Mouse (Mus musculus) limb, embryonic 13.5 days (tissue): ENCODE measurements around the gene Tmem86b. TPM values are rescaled to one million over a fixed set of nuclear protein-coding genes. Genes with fewer than 3 reads are reported as not detected.

Experiments used
- ATAC-seq: fragments of 200-750 bp; cut with Nextera tagmentation; 2 replicates; pipeline ENCODE4 v1.8.0; 2017; ENCODE audit warnings: low read depth, moderate number of reproducible peaks, moderate TSS enrichment; ENCODE audit not compliant: low FRiP score
- H3K27ac ChIP-seq: fragments of 300-500 bp; sonication (generic); 2 replicates; pipeline ENCODE4 v1.5.1; 2015; ENCODE audit warnings: inconsistent platforms, mild to moderate bottlenecking, moderate library complexity
- H3K27me3 ChIP-seq: fragments of 300-500 bp; sonication (generic); 2 replicates; pipeline ENCODE4 v1.6.1; 2015; ENCODE audit warnings: mild to moderate bottlenecking, inconsistent platforms
- H3K36me3 ChIP-seq: fragments of 300-500 bp; sonication (generic); 2 replicates; pipeline ENCODE4 v1.6.1; 2015; ENCODE audit warnings: inconsistent platforms, mild to moderate bottlenecking, moderate library complexity
- H3K4me1 ChIP-seq: fragments of 300-500 bp; sonication (generic); 2 replicates; pipeline ENCODE4 v1.6.1; 2015; ENCODE audit warnings: inconsistent platforms
- H3K4me2 ChIP-seq: fragments of 300-500 bp; sonication (generic); replicated peaks from 2 replicates; pipeline ENCODE4 v1.6.1; 2015; ENCODE audit warnings: inconsistent platforms, mild to moderate bottlenecking, moderate library complexity
- H3K4me3 ChIP-seq: fragments of 300-500 bp; sonication (generic); 2 replicates; pipeline ENCODE4 v1.5.1; 2015; ENCODE audit warnings: moderate library complexity, mild to moderate bottlenecking, inconsistent platforms
- H3K9ac ChIP-seq: fragments of 300-500 bp; sonication (generic); 2 replicates; pipeline ENCODE4 v1.6.1; 2015; ENCODE audit warnings: mild to moderate bottlenecking, inconsistent platforms
- H3K9me3 ChIP-seq: fragments of 300-500 bp; sonication (generic); 2 replicates; pipeline ENCODE4 v1.6.1; 2016; ENCODE audit warnings: inconsistent platforms
- WGBS: fragments of 180-500 bp; shearing (Covaris S2); methylation state at CpG from one replicate; pipeline ENCODE4 v1.1.7; 2015; 5-methylcytosine and 5-hydroxymethylcytosine counted together
- polyA plus RNA-seq: library from polyadenylated mRNA; unstranded; fragments of >200 nt; fragmentation: Nextera tagmentation; extraction: Ambion mirVana; gene quantifications from 2 replicates; pipeline ENCODE4 v1.2.1, GENCODE M21; 2015

Gene Tmem86b
- polyA plus RNA-seq, 1 experiment from 2014 or later = 1.3 TPM

DNA sequence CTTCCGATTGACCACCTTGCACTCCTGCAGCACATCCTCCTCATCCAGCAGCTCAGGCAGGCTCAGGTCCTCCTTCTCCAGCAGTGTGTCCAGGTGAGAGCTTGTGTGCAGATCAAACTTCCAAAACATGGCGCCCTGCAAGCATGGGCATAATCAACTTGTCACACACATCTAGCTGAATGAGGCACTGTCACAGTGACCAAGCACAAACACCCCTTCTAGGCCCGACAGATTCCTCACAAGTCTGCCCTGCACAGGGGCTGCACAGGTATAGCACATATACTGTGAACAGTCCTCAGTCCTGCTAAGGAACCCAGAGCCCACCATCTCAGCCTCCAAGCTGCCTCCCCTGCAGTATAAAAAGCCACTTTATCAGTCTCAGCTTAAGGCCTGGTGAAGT lies 15.6 kb upstream of the Tmem86b start:
- no peak overlapping the region for H3K27ac ChIP-seq
- peaks cover 58% of the 10 kb centered on the region for H3K36me3 ChIP-seq
- H3K9ac ChIP-seq = 0 out of 2 replicates have a peak overlapping the region, but pooled peaks have one; percentile 14
- H3K4me1 ChIP-seq = no peaks in the 10 kb centered on the region
- 88% methylated on average over 3 of the region's 3 CpGs for WGBS
- no peak overlapping the region for H3K4me3 ChIP-seq
- H3K9me3 ChIP-seq = no peaks in the 10 kb centered on the region
- H3K4me2 ChIP-seq = no peak overlapping the region
- ATAC-seq = no peak
- H3K27me3 ChIP-seq = no peaks in the 10 kb centered on the region

GRCm38 (mm10) chr7:4643225-4643624 lies 12.0 kb upstream of the Tmem86b start:
- Histone ChIP-seq H3K36me3 (peaks cover 84% of the 10 kb centered on the region), H3K9ac (no peak overlapping the region), H3K4me2 (no peak overlapping the region), H3K4me1 (no peaks in the 10 kb centered on the region), H3K9me3 (no peaks in the 10 kb centered on the region), H3K4me3 (no peak overlapping the region), H3K27me3 (no peaks in the 10 kb centered on the region), H3K27ac (no peak overlapping the region)
- WGBS = 87% methylated on average over 6 of the region's 6 CpGs
- ATAC-seq = no peak

DNA sequence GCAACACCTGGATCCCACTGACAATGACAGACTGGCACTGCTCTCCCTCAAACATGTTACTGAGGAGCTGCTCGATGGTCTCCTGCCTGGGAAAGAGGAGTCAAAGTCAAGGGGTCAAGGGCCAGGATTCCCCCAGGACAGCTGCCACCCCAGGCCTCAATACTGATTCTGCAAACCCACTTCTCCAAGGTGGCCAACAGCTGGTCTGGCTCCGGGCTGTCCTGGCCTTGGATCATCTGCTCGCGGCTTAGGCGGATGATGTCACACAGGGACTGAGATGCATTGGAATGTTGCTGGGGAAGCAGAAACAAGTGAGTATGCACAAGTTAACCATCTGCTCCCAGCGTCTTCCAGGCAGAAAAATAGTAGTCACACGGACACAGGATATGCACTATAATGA lies 10.7 kb upstream of the Tmem86b start:
- Histone ChIP-seq H3K27me3 (no peaks in the 10 kb centered on the region), H3K36me3 (peaks cover 95% of the 10 kb centered on the region), H3K9ac (no peak overlapping the region), H3K4me3 (no peak overlapping the region), H3K27ac (no peak overlapping the region), H3K9me3 (no peaks in the 10 kb centered on the region), H3K4me2 (no peak overlapping the region), H3K4me1 (no peaks in the 10 kb centered on the region)
- ATAC-seq = no peak
- 79% methylated on average over 7 of the region's 7 CpGs for WGBS

- no peaks in the 10 kb centered on the region for H3K27me3 ChIP-seq
- no peak overlapping the region for H3K4me3 ChIP-seq
- no peak overlapping the region for H3K9ac ChIP-seq
- 82% methylated on average over 11 of the region's 11 CpGs for WGBS
- no peak overlapping the region for H3K27ac ChIP-seq
- ATAC-seq = no peak
- H3K9me3 ChIP-seq = no peaks in the 10 kb centered on the region
- H3K4me2 ChIP-seq = no peak overlapping the region
- no peaks in the 10 kb centered on the region for H3K4me1 ChIP-seq
- peaks cover 96% of the 10 kb centered on the region for H3K36me3 ChIP-seq
These were observed 9.9 kb upstream of the Tmem86b start for GRCm38 (mm10) chr7:4641155-4641554.

DNA sequence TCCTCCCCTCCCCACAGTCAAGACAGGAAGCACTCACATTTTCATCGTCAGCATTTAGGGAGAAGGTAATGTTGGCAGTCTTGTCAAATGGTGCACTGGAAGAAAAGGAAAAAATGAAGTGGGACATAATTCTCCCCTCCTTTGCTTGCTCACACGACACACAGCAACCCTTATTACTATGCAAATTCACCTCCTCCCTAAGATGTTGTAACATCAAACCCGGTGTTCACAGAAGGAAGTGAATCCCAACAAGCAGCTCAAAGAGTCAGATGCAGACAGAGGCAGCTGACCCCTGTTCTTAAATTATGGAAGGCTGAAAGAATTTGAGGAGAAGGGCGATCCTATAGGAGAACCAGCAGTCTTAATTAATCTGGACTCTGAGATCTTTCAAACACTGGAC lies 5.0 kb upstream of the Tmem86b start:
- ATAC-seq = no peak
- Histone ChIP-seq H3K4me2 (no peak overlapping the region), H3K27me3 (no peaks in the 10 kb centered on the region), H3K27ac (no peak overlapping the region), H3K9ac (no peak overlapping the region), H3K36me3 (peaks cover 91% of the 10 kb centered on the region), H3K4me3 (no peak overlapping the region), H3K9me3 (no peaks in the 10 kb centered on the region), H3K4me1 (no peaks in the 10 kb centered on the region)
- WGBS = 93% methylated on average over 4 of the region's 4 CpGs

GRCm38 (mm10) chr7:4630198-4630597 lies 1.0 kb downstream of the Tmem86b start:
- no peak for ATAC-seq
- Histone ChIP-seq H3K36me3 (peaks cover 67% of the 10 kb centered on the region), H3K27me3 (no peaks in the 10 kb centered on the region), H3K9ac (no peak overlapping the region), H3K4me1 (no peaks in the 10 kb centered on the region), H3K27ac (no peak overlapping the region), H3K4me2 (no peak overlapping the region), H3K4me3 (no peak overlapping the region), H3K9me3 (no peaks in the 10 kb centered on the region)
- WGBS = 100% methylated on average over 1 of the region's 1 CpGs

GRCm38 (mm10) chr7:4629586-4629985 lies 1.6 kb downstream of the Tmem86b start:
- WGBS = 94% methylated on average over 5 of the region's 5 CpGs
- no peak overlapping the region for H3K4me3 ChIP-seq
- H3K9ac ChIP-seq = no peak overlapping the region
- no peaks in the 10 kb centered on the region for H3K9me3 ChIP-seq
- H3K27ac ChIP-seq = no peak overlapping the region
- H3K4me1 ChIP-seq = no peaks in the 10 kb centered on the region
- H3K36me3 ChIP-seq = peaks cover 62% of the 10 kb centered on the region
- ATAC-seq = no peak
- H3K4me2 ChIP-seq = no peak overlapping the region
- H3K27me3 ChIP-seq = no peaks in the 10 kb centered on the region

DNA sequence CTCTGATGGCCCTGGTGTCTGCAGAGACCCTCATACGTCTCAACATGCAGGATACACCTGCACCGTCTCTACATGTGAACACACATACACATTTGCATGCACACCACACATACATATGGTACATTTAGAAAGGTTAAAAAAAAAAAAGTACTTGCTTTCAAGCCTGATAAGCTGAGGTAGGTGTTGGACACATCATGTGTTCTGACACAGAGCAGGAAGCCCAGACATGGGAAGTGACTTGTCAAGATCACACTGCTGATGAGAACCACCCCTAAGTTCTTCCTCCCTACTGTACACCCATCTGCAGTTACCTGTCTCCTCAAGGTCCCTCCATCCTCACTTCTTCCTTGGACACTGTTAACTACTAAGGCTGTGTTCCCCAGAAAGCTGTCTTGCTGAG lies 5.3 kb downstream of the Tmem86b start:
- Histone ChIP-seq H3K36me3 (peaks cover 29% of the 10 kb centered on the region), H3K4me2 (no peak overlapping the region), H3K27me3 (no peaks in the 10 kb centered on the region), H3K9me3 (no peaks in the 10 kb centered on the region), H3K4me1 (no peaks in the 10 kb centered on the region), H3K4me3 (no peak overlapping the region), H3K9ac (no peak overlapping the region), H3K27ac (no peak overlapping the region)
- no peak for ATAC-seq
- WGBS = 86% methylated on average over 2 of the region's 2 CpGs

GRCm38 (mm10) chr7:4624343-4624742 lies 6.9 kb downstream of the Tmem86b start:
- no peak overlapping the region for H3K9ac ChIP-seq
- no peaks in the 10 kb centered on the region for H3K27me3 ChIP-seq
- peaks cover 15% of the 10 kb centered on the region for H3K36me3 ChIP-seq
- H3K9me3 ChIP-seq = no peaks in the 10 kb centered on the region
- H3K4me1 ChIP-seq = no peaks in the 10 kb centered on the region
- ATAC-seq = no peak
- no peak overlapping the region for H3K4me3 ChIP-seq
- no peak overlapping the region for H3K4me2 ChIP-seq
- H3K27ac ChIP-seq = no peak overlapping the region
- WGBS = 67% methylated on average over 1 of the region's 1 CpGs

- Histone ChIP-seq H3K4me3 (no peak overlapping the region), H3K9me3 (no peaks in the 10 kb centered on the region), H3K27me3 (no peaks in the 10 kb centered on the region), H3K4me2 (no peak overlapping the region), H3K27ac (no peak overlapping the region), H3K9ac (no peak overlapping the region), H3K4me1 (no peaks in the 10 kb centered on the region), H3K36me3 (peaks cover 9% of the 10 kb centered on the region)
- 37% methylated on average over 4 of the region's 4 CpGs for WGBS
- ATAC-seq = no peak
These were observed 7.6 kb downstream of the Tmem86b start for GRCm38 (mm10) chr7:4623544-4624189.

GRCm38 (mm10) chr7:4619979-4620378 lies 11.2 kb downstream of the Tmem86b start:
- Histone ChIP-seq H3K27ac (no peak overlapping the region), H3K4me1 (no peaks in the 10 kb centered on the region), H3K4me2 (no peak overlapping the region), H3K9me3 (no peaks in the 10 kb centered on the region), H3K36me3 (no peaks in the 10 kb centered on the region), H3K4me3 (no peak overlapping the region), H3K9ac (no peak overlapping the region), H3K27me3 (no peaks in the 10 kb centered on the region)
- ATAC-seq = no peak
- WGBS = 26% methylated on average over 1 of the region's 1 CpGs

- Histone ChIP-seq H3K9ac (no peak overlapping the region), H3K9me3 (no peaks in the 10 kb centered on the region), H3K4me3 (no peak overlapping the region), H3K27ac (no peak overlapping the region), H3K4me2 (no peak overlapping the region), H3K36me3 (no peaks in the 10 kb centered on the region), H3K27me3 (no peaks in the 10 kb centered on the region), H3K4me1 (no peaks in the 10 kb centered on the region)
- 81% methylated on average over 14 of the region's 14 CpGs for WGBS
- no peak for ATAC-seq
These were observed 17.4 kb downstream of the Tmem86b start for GRCm38 (mm10) chr7:4613740-4614403.

DNA sequence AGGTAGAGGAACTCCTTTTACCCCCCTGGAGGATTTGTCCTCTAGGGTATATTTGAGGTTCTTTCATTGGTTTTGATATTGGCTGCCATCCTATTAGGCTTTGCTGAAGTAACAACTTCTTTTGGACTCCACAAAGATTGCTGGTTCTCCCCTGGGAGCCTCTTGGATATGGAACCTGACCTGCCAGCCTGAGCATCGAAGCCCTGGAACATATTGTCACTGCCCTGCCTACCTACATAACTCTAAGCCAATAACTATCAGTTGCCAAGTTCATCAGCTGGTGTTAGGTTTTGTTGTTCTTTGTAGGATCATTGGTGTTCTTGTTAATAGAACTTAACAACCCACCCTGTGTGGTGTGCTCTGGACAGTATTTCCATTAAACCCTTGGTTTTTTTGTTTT lies 18.3 kb downstream of the Tmem86b start:
- 81% methylated on average over 1 of the region's 1 CpGs for WGBS
- Histone ChIP-seq H3K4me1 (no peaks in the 10 kb centered on the region), H3K27ac (no peak overlapping the region), H3K9me3 (no peaks in the 10 kb centered on the region), H3K9ac (no peak overlapping the region), H3K27me3 (no peaks in the 10 kb centered on the region), H3K4me3 (no peak overlapping the region), H3K4me2 (no peak overlapping the region), H3K36me3 (no peaks in the 10 kb centered on the region)
- no peak for ATAC-seq
